In genomic region chr12:73445562-73445961, GRCm38 (mm10) we compare ENCODE assay signal across 19 mouse cellular contexts.
DNase-seq lines count a peak whose midpoint lies in the region; ATAC-seq and TF ChIP-seq lines count a peak whose summit lies in the region.
"Had no signal": no experiment of that assay in that cellular context is flagged by ENCODE, and none has a peak within 500 bp of the region (broad histone marks: within the 10 kb centered on the region; RNA-seq: fewer than 3 reads in every experiment).

No protein-coding gene starts in this region.

- H3K27ac ChIP-seq in kidney, postnatal 0 days, result peak overlapping the region; percentile 76
- H3K27ac ChIP-seq in limb, embryonic 15.5 days, result no peak overlapping the region
- no peak overlapping the region for H3K27ac ChIP-seq in intestine, embryonic 15.5 days
- H3K27ac ChIP-seq: heart, embryonic 13.5 days; hindbrain, embryonic 10.5 days; lung, embryonic 15.5 days; midbrain, embryonic 12.5 days had no signal

- no peak for TF ChIP-seq CTCF in kidney, postnatal 0 days (IDR thresholded peaks at IDR 0.05; ENCODE audit: low read depth)

- peak; percentile 46 for DNase-seq in kidney, adult 11 months
- no peak for DNase-seq in kidney, adult 18-20 months
- peak; percentile 54 for DNase-seq in kidney, postnatal 0 days (ENCODE audit: low spot score)
- DNase-seq in gastrocnemius, postnatal 10 days, result no peak
- DNase-seq in cerebellum, postnatal 25 days, result no peak
- DNase-seq: cerebellum, postnatal 36 days; forebrain, postnatal 0 days; gastrocnemius, postnatal 36 days; layer of hippocampus, adult 9-11 months; left cerebral cortex, postnatal 4 days; right cerebral cortex, postnatal 4 days had no signal

- H3K36me3 ChIP-seq in kidney, postnatal 0 days (ENCODE audit: insufficient read depth, low read length), result no peaks in the 10 kb centered on the region
- H3K36me3 ChIP-seq in limb, embryonic 15.5 days, result no peaks in the 10 kb centered on the region
- H3K36me3 ChIP-seq in intestine, embryonic 15.5 days, result no peaks in the 10 kb centered on the region
- H3K36me3 ChIP-seq: heart, embryonic 13.5 days; hindbrain, embryonic 10.5 days; lung, embryonic 15.5 days; midbrain, embryonic 12.5 days had no signal

- H3K27me3 ChIP-seq in kidney, postnatal 0 days (ENCODE audit: insufficient read depth, low read length), result no peaks in the 10 kb centered on the region
- no peaks in the 10 kb centered on the region for H3K27me3 ChIP-seq in limb, embryonic 15.5 days
- H3K27me3 ChIP-seq in intestine, embryonic 15.5 days (replicated peaks), result no peaks in the 10 kb centered on the region
- H3K27me3 ChIP-seq: heart, embryonic 13.5 days; lung, embryonic 15.5 days; midbrain, embryonic 12.5 days had no signal

- no peaks in the 10 kb centered on the region for H3K9me3 ChIP-seq in kidney, postnatal 0 days (replicated peaks; ENCODE audit: low read length)
- H3K9me3 ChIP-seq in limb, embryonic 15.5 days, result no peaks in the 10 kb centered on the region
- no peaks in the 10 kb centered on the region for H3K9me3 ChIP-seq in intestine, embryonic 15.5 days
- H3K9me3 ChIP-seq: hindbrain, embryonic 10.5 days; lung, embryonic 15.5 days; midbrain, embryonic 12.5 days had no signal

- H3K4me3 ChIP-seq in kidney, postnatal 0 days (replicated peaks; ENCODE audit: low read depth, low read length), result no peak overlapping the region
- no peak overlapping the region for H3K4me3 ChIP-seq in limb, embryonic 15.5 days
- no peak overlapping the region for H3K4me3 ChIP-seq in intestine, embryonic 15.5 days (replicated peaks)
- H3K4me3 ChIP-seq: erythroblast, embryonic 14.5 days; heart, embryonic 13.5 days; hindbrain, embryonic 10.5 days; lung, embryonic 15.5 days; midbrain, embryonic 12.5 days had no signal

- 0 out of 2 replicates have a peak, but pooled peaks cover 7% of the 10 kb centered on the region for H3K4me1 ChIP-seq in kidney, postnatal 0 days (replicated peaks; ENCODE audit: insufficient read depth, low read length)
- peaks cover 22% of the 10 kb centered on the region for H3K4me1 ChIP-seq in limb, embryonic 15.5 days
- peaks cover 8% of the 10 kb centered on the region; the same call in 1 of the 2 replicates for H3K4me1 ChIP-seq in intestine, embryonic 15.5 days (replicated peaks)
- H3K4me1 ChIP-seq: midbrain, embryonic 12.5 days had no signal

- no peak overlapping the region for H3K9ac ChIP-seq in kidney, postnatal 0 days (ENCODE audit: low read depth, low read length)
- H3K9ac ChIP-seq in limb, embryonic 15.5 days, result no peak overlapping the region
- no peak overlapping the region for H3K9ac ChIP-seq in intestine, embryonic 15.5 days
- H3K9ac ChIP-seq: forebrain, postnatal 0 days; lung, embryonic 15.5 days; midbrain, embryonic 12.5 days had no signal

- H3K4me2 ChIP-seq in kidney, postnatal 0 days (ENCODE audit: low read length), result no peak overlapping the region; the same call in 1 of the 2 replicates
- H3K4me2 ChIP-seq in limb, embryonic 15.5 days, result peak overlapping the region; percentile 20; the same call in 1 of the 2 replicates
- no peak overlapping the region for H3K4me2 ChIP-seq in intestine, embryonic 15.5 days (replicated peaks)
- H3K4me2 ChIP-seq: heart, embryonic 13.5 days; lung, embryonic 15.5 days; midbrain, embryonic 12.5 days had no signal

- 0 out of 2 replicates have a peak, but pooled peaks have one; percentile 34 for ATAC-seq in common myeloid progenitor, adult 5-6 weeks (replicated peaks; ENCODE audit: low read depth, poor library complexity, severe bottlenecking)
- ATAC-seq in kidney, postnatal 0 days (replicated peaks; ENCODE audit: low FRiP score, low read depth), result no peak
- no peak for ATAC-seq in limb, embryonic 15.5 days (ENCODE audit: insufficient number of reproducible peaks, low FRiP score, low TSS enrichment, low read depth)
- ATAC-seq in intestine, embryonic 15.5 days, result no peak
- ATAC-seq: forebrain, postnatal 0 days had no signal

- WGBS in kidney, postnatal 0 days, result 58% methylated on average over 10 of the region's 10 CpGs
- 41% methylated on average over 10 of the region's 10 CpGs for WGBS in limb, embryonic 15.5 days
- 73% methylated on average over 10 of the region's 10 CpGs for WGBS in intestine, embryonic 15.5 days

Comparison
In these comparisons a context has a peak if more than half of its experiments do, and no peak if none do; other contexts are left out.
1. DNase-seq: peak in kidney, adult 11 months (single experiment) and kidney, postnatal 0 days (single experiment); none in kidney, adult 18-20 months (single experiment), gastrocnemius, postnatal 10 days (single experiment) and cerebellum, postnatal 25 days (0 of 2).